Mouse (Mus musculus) gastrocnemius, postnatal 36 days (tissue): ENCODE measurements around the gene Gm340. TPM values are rescaled to one million over a fixed set of nuclear protein-coding genes. Genes with fewer than 3 reads are reported as not detected.

Experiments used
- DNase-seq, 2 experiments: peaks; one replicate each; pipeline ENCODE4 v3.0.0; 2022
- intact Hi-C: fragments of 180-260 bp; cut with DNase I; formaldehyde crosslinking; loops from one replicate; pipeline ENCODE4 v1.15.1; 2025
- microRNA-seq, 2 experiments: library from miRNA; unstranded; fragments of <30 nt; microRNA quantifications; one replicate each; pipeline ENCODE4 v1.2.0; 2021
- total RNA-seq, 2 experiments: library from RNA; stranded (reverse); gene quantifications; 2 replicates each; pipeline ENCODE4 v1.2.3; 2021

The Gm340 gene
- total RNA-seq, 2 experiments from 2014 or later = 5.9 to 6.5 TPM

DNA sequence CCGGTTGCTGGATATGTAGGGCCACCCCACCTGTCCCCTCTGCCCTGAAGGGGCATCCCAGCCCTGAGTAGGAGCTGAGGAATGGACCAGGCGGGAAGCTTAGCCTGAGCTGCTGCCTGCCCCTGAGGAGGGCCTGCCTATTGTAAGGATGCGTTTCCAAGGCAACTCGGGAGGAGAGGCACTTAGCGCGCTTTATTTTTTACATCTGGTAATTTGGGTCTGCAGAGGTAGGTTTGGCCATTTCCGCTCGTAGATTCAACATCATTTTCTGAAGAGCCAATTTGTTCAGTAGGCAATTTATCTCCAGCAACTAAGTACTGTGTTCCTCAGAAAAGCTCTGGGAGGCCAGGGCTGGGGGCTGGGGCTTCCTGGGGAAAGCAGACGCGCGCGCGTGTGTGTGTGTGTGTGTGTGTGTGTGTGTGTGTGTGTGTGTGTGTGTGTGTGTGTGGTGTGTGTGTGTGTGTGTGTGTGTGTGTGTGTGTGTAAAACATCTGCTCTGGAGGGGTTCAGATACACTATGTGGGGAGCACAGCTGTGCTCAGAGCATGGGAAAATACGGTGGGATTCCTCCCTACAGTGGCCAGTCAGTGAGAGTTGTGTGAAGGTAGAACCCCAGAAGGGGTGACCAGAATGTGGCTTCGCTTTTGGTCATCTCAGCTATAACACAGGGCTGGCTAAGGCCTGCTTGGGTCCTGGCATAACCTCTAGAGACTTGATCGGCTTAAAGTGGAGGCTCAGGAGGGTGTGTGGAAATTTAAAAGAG lies 31.3 kb downstream of the Gm340 start:
- no peak for DNase-seq
- intact Hi-C loops = no loop called here

DNA sequence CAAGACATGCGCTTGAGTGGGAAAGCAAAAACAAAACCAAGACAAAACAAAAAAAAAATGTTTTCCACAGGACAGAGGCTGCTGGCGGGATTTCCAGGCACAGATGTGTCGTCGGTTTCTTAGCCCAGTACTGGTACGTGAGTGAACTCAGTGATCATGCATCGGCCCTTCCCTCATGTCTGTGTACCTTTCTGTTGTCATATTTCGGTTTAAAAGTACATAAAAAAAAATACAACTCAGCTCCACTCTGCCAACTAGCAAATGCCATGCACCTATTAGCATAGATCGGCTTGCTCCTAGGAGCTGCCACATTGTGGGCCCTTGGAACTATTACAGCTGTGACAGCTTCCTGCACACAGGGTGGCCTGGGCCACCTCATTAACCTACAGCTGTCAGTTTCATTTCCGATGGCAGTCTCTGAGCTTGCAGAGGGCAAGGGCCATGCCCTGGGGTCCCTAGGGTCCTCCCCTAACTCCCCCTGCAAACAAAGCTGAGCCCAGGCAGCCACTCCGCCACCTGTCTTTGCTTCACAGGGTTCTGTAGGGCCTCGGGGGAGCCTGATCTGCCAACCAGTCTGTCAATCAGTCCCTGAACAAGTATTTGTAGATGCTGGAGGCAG lies 33.5 kb downstream of the Gm340 start:
- no peak for DNase-seq
- intact Hi-C loops = loop anchor here (2.0 kb wide), 1 partner anchor 133 kb away; the partner anchor contains the start of gene Lcor

- intact Hi-C loops = loop anchor here (2.0 kb wide), 1 partner anchor 133 kb away; the partner anchor contains the start of gene Lcor
- no peak for DNase-seq
These were observed 34.1 kb downstream of the Gm340 start for GRCm38 (mm10) chr19:41616274-41616673.

GRCm38 (mm10) chr19:41617102-41617501 lies 34.9 kb downstream of the Gm340 start:
- DNase-seq = no peak
- intact Hi-C loops = loop anchor here (2.0 kb wide), 1 partner anchor 134 kb away; the partner anchor contains the start of gene Lcor

GRCm38 (mm10) chr19:41618153-41618657 lies 36.0 kb downstream of the Gm340 start:
- intact Hi-C loops = no loop called here

GRCm38 (mm10) chr19:41618771-41619385 lies 36.7 kb downstream of the Gm340 start:
- peak; percentile 55 to 67 for DNase-seq
- intact Hi-C loops = no loop called here

More at GRCm38 (mm10) chr19:41618153-41618657, 36.0 kb downstream of the Gm340 start:
- no peak for DNase-seq

- no peak for DNase-seq
These were observed 38.4 kb downstream of the Gm340 start for GRCm38 (mm10) chr19:41620366-41621092.

GRCm38 (mm10) chr19:41628970-41629369 lies 46.8 kb downstream of the Gm340 start:
- no peak for DNase-seq
- intact Hi-C loops = loop anchor here (5.0 kb wide), 1 partner anchor 182 kb away; no protein-coding TSS in a partner anchor

More at GRCm38 (mm10) chr19:41620366-41621092, 38.4 kb downstream of the Gm340 start:
- intact Hi-C loops = no loop called here

GRCm38 (mm10) chr19:41629532-41629931 lies 47.4 kb downstream of the Gm340 start:
- intact Hi-C loops = loop anchor here (5.0 kb wide), 1 partner anchor 182 kb away; no protein-coding TSS in a partner anchor
- DNase-seq = no peak

DNA sequence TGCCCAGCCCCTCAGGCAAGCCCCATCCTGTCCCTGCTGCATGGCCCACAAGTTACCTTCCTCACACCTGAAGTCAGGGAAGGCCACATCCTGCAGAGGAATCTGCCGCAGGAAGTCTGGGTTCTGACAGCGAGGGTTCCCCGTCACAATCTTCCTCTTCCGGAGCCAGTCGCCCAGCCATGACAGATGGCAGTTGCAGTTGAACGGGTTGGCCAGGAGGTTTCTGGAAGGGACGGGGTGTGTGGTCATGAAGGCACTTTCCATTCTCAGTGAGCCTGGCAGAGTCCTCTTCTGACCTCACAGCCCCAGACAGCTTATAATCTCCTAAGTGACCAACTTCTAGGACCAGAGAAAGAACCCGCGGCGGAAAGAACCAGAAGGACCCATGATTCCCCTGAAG lies 51.9 kb downstream of the Gm340 start:
- DNase-seq = no peak
- intact Hi-C loops = loop anchor here (10.0 kb wide), 1 partner anchor 319 kb away; no protein-coding TSS in a partner anchor

DNA sequence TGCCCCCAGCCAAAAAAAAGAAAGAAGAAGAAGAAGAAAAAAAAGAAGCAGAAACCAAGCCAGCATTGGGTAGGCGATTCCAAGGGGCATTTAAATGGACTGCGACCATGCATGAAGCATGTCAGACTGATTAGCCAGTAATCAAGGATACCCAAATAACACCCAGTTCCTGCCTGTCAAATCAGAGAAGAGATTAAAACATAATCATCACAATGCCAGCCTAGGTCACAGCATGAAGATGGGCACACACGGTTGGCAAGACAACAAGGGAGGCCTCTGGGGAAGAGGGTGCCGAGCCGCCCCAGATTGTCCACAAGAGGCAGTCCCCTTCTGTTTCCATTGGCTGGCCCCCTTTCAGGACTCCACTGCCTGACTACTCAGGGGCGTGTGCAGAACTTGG lies 52.8 kb downstream of the Gm340 start:
- intact Hi-C loops = loop anchor here (10.0 kb wide), 1 partner anchor 320 kb away; no protein-coding TSS in a partner anchor
- DNase-seq = no peak

Small RNA genes within 50 kb of the gene (microRNA-seq; reads per million reads assigned to microRNA genes)
- gene Mir8091 = 0 reads per million in 2 experiments

Other genes starting within 250 kb of the Gm340 start
- gene Pik3ap1, start 197.3 kb upstream of the Gm340 start, total RNA-seq = under 1 TPM; 0.61 to 0.69 TPM
- 10 to 100 TPM; 11.2 to 12.6 TPM for gene Lcor, start 99.7 kb upstream of the Gm340 start, total RNA-seq
- under 1 TPM; 0.33 to 0.35 TPM for gene Slit1, start 161.3 kb downstream of the Gm340 start, total RNA-seq
- gene Arhgap19, start 219.7 kb downstream of the Gm340 start, total RNA-seq = 1 to 10 TPM; 6.4 to 6.6 TPM
- gene Frat1, start 247.6 kb downstream of the Gm340 start, total RNA-seq = 1 to 10 TPM; 5.3 to 7.3 TPM